Mouse (Mus musculus) MEL (cell line): ENCODE data around the gene Fam173b. TPM values are rescaled to one million over a fixed set of nuclear protein-coding genes. Genes with fewer than 3 reads are reported as not detected.

ENCODE experiments used
- DNase-seq: peaks from one replicate; pipeline ENCODE4 v3.0.0; 2011; ENCODE audit warnings: low read depth, low spot score
- H3K27ac ChIP-seq: 2 replicates; pipeline ENCODE4 v1.5.1; 2012; ENCODE audit warnings: low read depth, mild to moderate bottlenecking, control low read depth, low read length, moderate library complexity; ENCODE audit not compliant: control insufficient read depth
- H3K27me3 ChIP-seq, 2 experiments: fragments of 150-350 bp in 1 of 2; sonication (generic) in 1 of 2; 2 replicates each; pipeline ENCODE4 v1.6.1; 2012; ENCODE audit warnings: low read length in 2 of 2, mild to moderate bottlenecking in 2 of 2, improper control_type of control experiment in 1 of 2, moderate library complexity in 1 of 2; ENCODE audit not compliant: insufficient read depth in 2 of 2, control insufficient read depth in 1 of 2
- H3K36me3 ChIP-seq, 2 experiments: 2 replicates each; pipeline ENCODE4 v1.6.1; 2012 to 2014; ENCODE audit warnings: low read length in 2 of 2, improper control_type of control experiment in 1 of 2, inconsistent platforms in 1 of 2, mild to moderate bottlenecking in 1 of 2; ENCODE audit not compliant: insufficient read depth in 2 of 2, control insufficient read depth in 1 of 2
- H3K4me1 ChIP-seq, 2 experiments: fragments of 150-350 bp in 1 of 2; sonication (generic) in 1 of 2; 2 replicates each; pipeline ENCODE4 v1.6.1; 2012; ENCODE audit warnings: low read length in 2 of 2, improper control_type of control experiment in 1 of 2, mild to moderate bottlenecking in 1 of 2; ENCODE audit not compliant: insufficient read depth in 2 of 2, control insufficient read depth in 1 of 2
- H3K4me3 ChIP-seq, 2 experiments: fragments of 150-350 bp in 1 of 2; sonication (generic) in 1 of 2; 2 replicates each; pipeline ENCODE4 v1.5.1; 2012; ENCODE audit warnings: low read depth in 2 of 2, low read length in 2 of 2, mild to moderate bottlenecking in 2 of 2, moderate library complexity in 2 of 2, control low read depth in 1 of 2, improper control_type of control experiment in 1 of 2; ENCODE audit not compliant: control insufficient read depth in 1 of 2, insufficient read depth in 1 of 2
- H3K79me2 ChIP-seq: 2 replicates; pipeline ENCODE4 v1.6.1; 2012; ENCODE audit warnings: mild to moderate bottlenecking, low read length, moderate library complexity; ENCODE audit not compliant: control insufficient read depth, poor library complexity, insufficient read depth
- H3K9ac ChIP-seq: 2 replicates; pipeline ENCODE4 v1.6.1; 2012; ENCODE audit warnings: low read depth, mild to moderate bottlenecking, control low read depth, low read length, moderate library complexity; ENCODE audit not compliant: control insufficient read depth, poor library complexity, severe bottlenecking
- H3K9me3 ChIP-seq: fragments of 150-350 bp; sonication (generic); replicated peaks from 2 replicates; pipeline ENCODE4 v1.6.1; 2012; ENCODE audit warnings: mild to moderate bottlenecking, low read length, improper control_type of control experiment, moderate library complexity; ENCODE audit not compliant: insufficient read depth
- BHLHE40 ChIP-seq: IDR thresholded peaks from 2 replicates; pipeline ENCODE4 v1.6.1; 2012; ENCODE audit warnings: low read depth, mild to moderate bottlenecking, inconsistent platforms, low read length, improper control_type of control experiment, borderline replicate concordance
- CHD2 ChIP-seq: IDR thresholded peaks from 2 replicates; pipeline ENCODE4 v1.6.1; 2011; ENCODE audit warnings: low read length, improper control_type of control experiment
- CTCF ChIP-seq, 3 experiments: IDR thresholded peaks in 2 of 3; conservative IDR thresholded peaks in 1 of 3; 2 replicates each; pipeline ENCODE4 v1.5.1; 2011 to 2012; ENCODE audit warnings: low read length in 3 of 3, low read depth in 2 of 3, mild to moderate bottlenecking in 2 of 3, improper control_type of control experiment in 1 of 3, inconsistent platforms in 1 of 3, mixed read lengths in 1 of 3, moderate library complexity in 1 of 3; ENCODE audit not compliant: control insufficient read depth in 1 of 3, insufficient read depth in 1 of 3, poor library complexity in 1 of 3, severe bottlenecking in 1 of 3
- EP300 ChIP-seq, 2 experiments: IDR thresholded peaks; 2 replicates each; pipeline ENCODE4 v1.6.1; 2011; ENCODE audit warnings: improper control_type of control experiment in 2 of 2, low read length in 2 of 2, low read depth in 1 of 2, mild to moderate bottlenecking in 1 of 2
- ETS1 ChIP-seq: IDR thresholded peaks from 2 replicates; pipeline ENCODE4 v1.6.1; 2012; ENCODE audit warnings: low read depth, mild to moderate bottlenecking, inconsistent platforms, low read length, improper control_type of control experiment, moderate library complexity
- KAT2A ChIP-seq: conservative IDR thresholded peaks from 2 replicates; pipeline ENCODE4 v1.6.1; 2012; ENCODE audit warnings: low read depth, low read length, improper control_type of control experiment, inconsistent platforms
- MAZ ChIP-seq: IDR thresholded peaks from 2 replicates; pipeline ENCODE4 v1.6.1; 2012; ENCODE audit warnings: low read depth, mild to moderate bottlenecking, inconsistent platforms, low read length, improper control_type of control experiment
- POLR2A ChIP-seq, 2 experiments: IDR thresholded peaks; 2 replicates each; pipeline ENCODE4 v1.6.1; 2011 to 2012; ENCODE audit warnings: low read length in 2 of 2, mild to moderate bottlenecking in 2 of 2, control low read depth in 1 of 2, improper control_type of control experiment in 1 of 2, low read depth in 1 of 2, moderate library complexity in 1 of 2; ENCODE audit not compliant: control insufficient read depth in 1 of 2, insufficient read depth in 1 of 2, poor library complexity in 1 of 2
- POLR2AphosphoS2 ChIP-seq: IDR thresholded peaks from 2 replicates; pipeline ENCODE4 v1.6.1; 2011; ENCODE audit warnings: low read length, improper control_type of control experiment
- RAD21 ChIP-seq: IDR thresholded peaks from 2 replicates; pipeline ENCODE4 v1.6.1; 2011; ENCODE audit warnings: mild to moderate bottlenecking, low read depth, low read length, improper control_type of control experiment
- RCOR1 ChIP-seq: IDR thresholded peaks from 2 replicates; pipeline ENCODE4 v1.6.1; 2012; ENCODE audit warnings: low read depth, mild to moderate bottlenecking, inconsistent platforms, low read length, improper control_type of control experiment
- SIN3A ChIP-seq: IDR thresholded peaks from 2 replicates; pipeline ENCODE4 v1.6.1; 2012; ENCODE audit warnings: low read length, improper control_type of control experiment, inconsistent platforms
- SMC3 ChIP-seq: IDR thresholded peaks from 2 replicates; pipeline ENCODE4 v1.6.1; 2011; ENCODE audit warnings: low read depth, low read length, improper control_type of control experiment
- TCF12 ChIP-seq: IDR thresholded peaks from 2 replicates; pipeline ENCODE4 v1.6.1; 2014; ENCODE audit warnings: low read depth, mild to moderate bottlenecking, inconsistent platforms, low read length, improper control_type of control experiment, moderate library complexity
- UBTF ChIP-seq: IDR thresholded peaks from 2 replicates; pipeline ENCODE4 v1.6.1; 2012; ENCODE audit warnings: low read depth, mild to moderate bottlenecking, inconsistent platforms, low read length, improper control_type of control experiment, moderate library complexity, borderline replicate concordance; ENCODE audit not compliant: insufficient read depth
- ZC3H11A ChIP-seq: IDR thresholded peaks from 2 replicates; pipeline ENCODE4 v1.6.1; 2012; ENCODE audit warnings: low read depth, mild to moderate bottlenecking, inconsistent platforms, low read length, improper control_type of control experiment
- ZKSCAN1 ChIP-seq: IDR thresholded peaks from 2 replicates; pipeline ENCODE4 v1.6.1; 2012; ENCODE audit warnings: low read depth, mild to moderate bottlenecking, inconsistent platforms, low read length, improper control_type of control experiment, moderate library complexity
- polyA plus RNA-seq, 2 experiments: library from polyadenylated mRNA; stranded (reverse) in 1 of 2; unstranded in 1 of 2; fragments of >175 nt in 1 of 2; fragments of >200 nt in 1 of 2; gene quantifications; 2 replicates each; pipeline versions ENCODE4 v1.2.1 to v1.2.4; 2012; ENCODE audit warnings: low replicate concordance in 2 of 2, low read depth in 1 of 2; ENCODE audit not compliant: insufficient read length in 2 of 2, insufficient read depth in 1 of 2, missing spikeins in 1 of 2
- total RNA-seq: library from RNA; depleted of rRNA; stranded (reverse); fragments of 300-350 nt; gene quantifications from 2 replicates; pipeline ENCODE4 v1.2.3, GENCODE M21; 2012

Fam173b gene
- total and polyA plus RNA-seq, 3 experiments = 21.0 to 29.2 TPM; not detected in 1

DNA sequence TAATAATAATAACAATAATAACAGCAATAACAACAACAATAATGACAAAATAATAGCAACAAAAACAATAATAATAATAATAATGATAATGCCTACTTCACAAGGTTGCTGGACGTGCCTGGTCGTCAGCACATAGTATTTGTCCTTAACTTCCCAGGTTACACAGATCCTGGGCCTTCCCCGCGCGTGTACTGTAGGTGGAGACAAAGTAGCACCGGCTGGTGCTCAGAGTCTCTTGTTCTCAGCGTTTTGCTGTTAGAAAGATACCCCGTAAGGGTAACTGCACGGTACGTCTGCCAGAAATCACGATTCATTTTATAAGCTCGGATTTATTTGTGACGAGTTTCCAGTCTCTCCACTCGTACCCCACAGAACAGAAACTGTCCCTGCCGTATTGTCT, 774 bp downstream of the Fam173b start:
- Histone ChIP-seq H3K36me3 (peaks cover 16 to 28% of the 10 kb centered on the region in 2 experiments), H3K4me1 (peaks cover 8 to 21% of the 10 kb centered on the region in 2 experiments), H3K27ac (peak overlapping the region; percentile 28), H3K27me3 (no peaks in the 10 kb centered on the region), H3K79me2 (peaks cover 46% of the 10 kb centered on the region), H3K9me3 (no peaks in the 10 kb centered on the region), H3K4me3 (peak overlapping the region; percentile 65 to 93), H3K9ac (peak overlapping the region; percentile 92)
- peak; percentile 47; the same call in 1 of the 2 replicates for TF ChIP-seq RCOR1
- TF ChIP-seq CTCF (IDR thresholded peaks at IDR 0.05 in 2 of 3, conservative IDR thresholded peaks at IDR 0.05 in 1 of 3; ENCODE audit: control insufficient read depth in 1 of 3, insufficient read depth in 1 of 3, low read depth in 2 of 3, low read length in 3 of 3, poor library complexity in 1 of 3, severe bottlenecking in 1 of 3) = peak; percentile 23 to 59 (median 24); a peak in 5 of 6 replicates
- TF ChIP-seq EP300 (IDR thresholded peaks at IDR 0.05; ENCODE audit: low read depth in 1 of 2, low read length in 2 of 2) = no peak
- TF ChIP-seq RAD21 = peak; percentile 69
- TF ChIP-seq SMC3 = peak; percentile 57
- peak; percentile 87 for DNase-seq

DNA sequence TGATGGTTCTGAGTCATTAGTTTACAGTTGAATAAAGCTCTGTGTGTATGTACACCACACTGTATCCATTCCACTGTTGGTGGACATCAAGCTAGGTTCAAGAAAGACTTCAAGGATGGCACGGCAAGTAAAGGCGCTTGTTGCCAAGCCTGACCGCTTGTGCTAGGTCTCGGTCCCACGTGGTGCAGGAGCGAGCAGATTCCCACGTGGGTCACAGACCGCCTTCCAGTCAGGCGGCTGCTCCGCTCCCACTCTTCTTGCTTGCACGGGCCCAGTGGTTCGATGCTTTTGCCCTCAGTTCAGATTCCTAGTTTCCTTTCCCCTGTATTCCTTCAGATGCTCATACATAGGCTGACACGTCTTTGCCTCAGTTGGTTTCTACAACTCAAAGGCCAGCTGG, 1.5 kb downstream of the Fam173b start:
- TF ChIP-seq TCF12 (no peak), EP300 (IDR thresholded peaks at IDR 0.05; ENCODE audit: low read depth in 1 of 2, low read length in 2 of 2) (no peak), KAT2A (no peak), CTCF (IDR thresholded peaks at IDR 0.05 in 2 of 3, conservative IDR thresholded peaks at IDR 0.05 in 1 of 3; ENCODE audit: control insufficient read depth in 1 of 3, insufficient read depth in 1 of 3, low read depth in 2 of 3, low read length in 3 of 3, poor library complexity in 1 of 3, severe bottlenecking in 1 of 3) (no peak), ZC3H11A (no peak), POLR2AphosphoS2 (peak; percentile 48; the same call in 1 of the 2 replicates), POLR2A (IDR thresholded peaks at IDR 0.05; ENCODE audit: control insufficient read depth in 1 of 2, insufficient read depth in 1 of 2, low read depth in 1 of 2, low read length in 2 of 2, poor library complexity in 1 of 2) (no peak)
- TF ChIP-seq, all 39 proteins: peak for 1
- no peak for DNase-seq
- peaks cover 8 to 21% of the 10 kb centered on the region in 2 experiments for H3K4me1 ChIP-seq
- peak overlapping the region; percentile 92 for H3K9ac ChIP-seq
- H3K79me2 ChIP-seq = peaks cover 39% of the 10 kb centered on the region
- no peak overlapping the region for H3K27ac ChIP-seq
- no peaks in the 10 kb centered on the region for H3K27me3 ChIP-seq
- peaks cover 9 to 21% of the 10 kb centered on the region in 2 experiments for H3K36me3 ChIP-seq
- H3K4me3 ChIP-seq = peak overlapping the region in 1 of 2 experiments; percentile 65; a peak in 1 of 4 replicates
- no peaks in the 10 kb centered on the region for H3K9me3 ChIP-seq

- Histone ChIP-seq H3K27me3 (no peaks in the 10 kb centered on the region), H3K4me1 (peaks cover 0 to 5% of the 10 kb centered on the region in 2 experiments; a peak in 3 of 4 replicates), H3K4me3 (no peak overlapping the region), H3K9ac (no peak overlapping the region), H3K36me3 (peaks cover 1 to 2% of the 10 kb centered on the region in 2 experiments; a peak in 2 of 4 replicates), H3K9me3 (no peaks in the 10 kb centered on the region), H3K79me2 (peaks cover 5% of the 10 kb centered on the region; the same call in 1 of the 2 replicates), H3K27ac (no peak overlapping the region)
- no peak for TF ChIP-seq CHD2
- no peak for TF ChIP-seq SMC3
- no peak for TF ChIP-seq EP300 (IDR thresholded peaks at IDR 0.05; ENCODE audit: low read depth in 1 of 2, low read length in 2 of 2)
- TF ChIP-seq BHLHE40 = no peak
- no peak for TF ChIP-seq UBTF
- no peak for TF ChIP-seq ZKSCAN1
- no peak for TF ChIP-seq ETS1
- no peak for TF ChIP-seq SIN3A
- TF ChIP-seq MAZ = no peak
- DNase-seq = no peak
Measured at GRCm38 (mm10) chr15:31606821-31607220, 5.2 kb downstream of the Fam173b start.
